Mouse (Mus musculus) adrenal gland, adult 2 months (tissue): ENCODE results near the gene Fate1. TPM values are rescaled to one million over a fixed set of nuclear protein-coding genes. Genes with fewer than 3 reads are reported as not detected.
"Not testable (repeated sequence)": the region's sequence is repeated elsewhere in the genome, so short reads cannot be mapped to it uniquely, and the experiment has no call there.

Experiments used
- DNase-seq: peaks from one replicate; pipeline ENCODE4 v3.0.0; 2021
- long read RNA-seq: library from polyadenylated mRNA; stranded (forward); transcript quantifications from one replicate; pipeline ENCODE4 v2.0.0, GENCODE M21; 2021
- polyA plus RNA-seq: library from polyadenylated mRNA; depleted of rRNA; stranded (reverse); fragments of >200 nt; gene quantifications from 2 replicates; pipeline ENCODE4 v1.2.3, GENCODE M21; 2012; rRNA removed
- total RNA-seq, 2 experiments: library from RNA; stranded (reverse); gene quantifications; 2 replicates each; pipeline ENCODE4 v1.2.3; 2021

The Fate1 gene
- total RNA-seq (not detected), polyA plus RNA-seq (0.21 TPM in 1 of 2 replicates, not detected in the other)
- long read RNA-seq, result 0 reads

DNA sequence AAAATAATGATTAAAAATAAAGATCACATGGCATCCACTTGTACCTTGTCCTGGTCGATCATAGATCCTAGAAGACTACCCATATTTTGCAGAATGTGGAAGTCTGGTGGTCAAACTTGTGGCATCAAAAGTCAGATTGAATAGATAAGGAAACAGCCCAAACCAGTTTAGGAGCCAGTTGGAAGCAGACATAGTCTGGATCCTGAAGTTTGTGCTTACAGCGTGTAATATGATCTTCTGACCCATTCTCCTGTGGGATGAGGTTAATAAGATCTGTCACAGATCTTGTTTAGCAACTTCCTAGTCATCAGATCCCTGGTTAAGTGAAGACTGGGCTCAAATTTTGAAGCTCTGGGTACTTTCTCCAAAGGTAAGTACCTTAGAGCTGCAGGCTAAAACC lies at the start of gene Fate1:
Gene Fate1 (plus strand): TSS at position 301 of the 400 bp plus-strand sequence.
- no peak for DNase-seq

- peak; percentile 36 for DNase-seq
Measured at GRCm38 (mm10) chrX:71946631-71947030, 26.2 kb upstream of the Fate1 start.

- DNase-seq, result no peak
Measured at GRCm38 (mm10) chrX:71958366-71958765, 14.4 kb upstream of the Fate1 start.

- peak; percentile 36 for DNase-seq
Measured at GRCm38 (mm10) chrX:71962073-71963051, 10.4 kb upstream of the Fate1 start, which contains the start of gene Prrg3. TSS of gene Prrg3 (plus strand) at chrX:71962624.

- DNase-seq, result no peak
Measured at GRCm38 (mm10) chrX:71963275-71963912, 9.4 kb upstream of the Fate1 start.

DNA sequence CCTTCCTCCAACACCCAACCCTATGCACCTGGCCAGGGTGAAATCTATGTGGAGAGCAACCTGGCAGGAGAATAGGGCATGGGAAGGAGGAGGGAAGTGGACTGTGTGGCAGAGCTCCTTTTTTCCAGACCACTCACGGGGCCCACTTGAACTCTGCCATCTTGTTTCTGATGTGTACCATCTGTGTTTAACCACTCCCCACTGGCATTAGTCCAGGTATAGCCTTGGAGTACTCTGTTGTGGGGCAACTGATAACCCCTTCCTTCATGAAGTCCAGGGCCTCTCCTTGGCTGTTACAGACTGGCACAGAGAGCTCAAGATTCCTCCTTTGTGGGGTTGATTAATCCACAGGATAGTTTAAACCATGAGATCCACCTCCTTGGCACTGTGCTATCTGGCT lies 4.6 kb upstream of the Fate1 start:
- DNase-seq, result no peak

DNA sequence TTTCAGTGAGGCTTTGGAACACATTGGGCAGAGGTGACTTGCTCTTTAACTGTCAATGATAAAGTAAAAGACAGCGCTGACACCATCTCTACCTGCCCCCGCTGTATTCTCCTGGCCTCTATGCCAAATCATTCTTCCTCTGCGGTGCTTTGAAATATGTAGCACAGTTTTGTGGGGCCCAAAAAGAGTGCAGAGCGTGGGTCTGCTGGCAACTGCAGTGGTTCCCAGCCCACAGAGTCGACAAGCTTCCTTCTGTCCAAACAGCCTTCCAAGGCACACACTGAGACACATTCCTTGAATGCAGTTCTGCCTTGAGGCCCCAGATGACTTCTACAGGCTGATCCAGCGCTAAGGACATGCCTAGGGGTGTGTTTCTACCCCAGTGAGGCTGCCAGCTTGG lies 4.0 kb upstream of the Fate1 start:
- DNase-seq, result no peak

GRCm38 (mm10) chrX:71971325-71971724 lies 1.5 kb upstream of the Fate1 start:
- DNase-seq, result no peak

GRCm38 (mm10) chrX:71977681-71978080 lies 4.9 kb downstream of the Fate1 start:
- not testable (repeated sequence) for DNase-seq

DNA sequence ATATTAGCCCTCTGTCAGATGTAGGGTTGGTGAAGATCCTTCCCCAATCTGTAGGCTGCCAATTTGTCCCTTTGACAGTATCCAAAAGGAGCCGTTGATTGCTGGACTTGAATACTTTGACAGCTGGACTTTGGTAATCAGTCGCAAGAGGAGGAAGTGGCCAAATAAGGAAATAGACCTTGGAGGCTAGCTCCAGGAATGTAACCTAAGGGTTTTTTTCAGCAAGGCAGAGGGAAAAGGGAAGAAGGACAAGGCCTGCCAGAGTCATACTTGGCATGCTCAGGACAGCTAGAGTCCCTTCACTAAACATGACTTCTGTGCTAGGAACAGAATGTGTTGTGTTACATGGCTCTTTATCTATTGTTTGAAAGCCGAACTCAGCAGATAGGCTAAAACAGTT lies 7.7 kb downstream of the Fate1 start:
- peak; percentile 27 for DNase-seq

DNA sequence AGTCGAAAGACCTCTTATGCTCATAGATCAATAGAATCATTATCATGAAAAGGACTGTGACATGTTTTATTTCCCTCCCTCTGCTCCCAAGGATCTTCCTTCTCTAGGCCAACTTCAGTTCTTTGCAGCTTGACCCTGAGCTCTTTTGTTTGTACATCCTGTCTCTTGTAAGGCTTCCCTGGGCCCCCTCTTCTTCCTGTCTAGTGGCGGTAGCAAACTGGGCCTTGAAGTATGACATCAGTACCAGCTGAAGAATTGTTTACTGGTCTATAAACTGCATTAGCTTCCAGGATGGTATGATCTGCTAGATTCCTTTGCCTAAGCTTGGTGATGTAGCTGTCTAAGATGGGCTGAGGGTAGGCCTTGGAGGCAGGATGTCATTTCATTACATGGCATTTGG lies 8.5 kb downstream of the Fate1 start:
- DNase-seq, result no peak

GRCm38 (mm10) chrX:71983205-71983604 lies 10.4 kb downstream of the Fate1 start:
- DNase-seq, result no peak

DNA sequence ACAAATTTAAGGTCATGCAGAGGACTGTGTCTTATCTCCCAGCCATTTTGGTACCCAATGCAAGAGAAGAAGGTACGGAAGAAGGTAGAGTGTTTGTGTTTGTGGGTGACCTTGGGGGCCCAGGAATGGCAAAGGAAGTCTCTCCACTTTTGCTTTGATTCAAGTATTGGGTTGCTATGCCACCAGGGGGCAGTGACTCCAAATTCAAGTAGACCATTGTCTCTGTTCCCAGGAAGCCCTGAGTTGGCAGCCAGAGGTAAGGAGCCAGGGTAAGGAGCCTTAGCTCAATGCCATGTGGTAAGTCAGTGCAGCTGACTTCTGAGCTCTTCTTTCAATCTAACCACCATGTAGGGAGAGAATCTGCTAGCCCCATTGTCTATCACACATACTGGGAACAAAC lies 11.0 kb downstream of the Fate1 start:
- no peak for DNase-seq

DNA sequence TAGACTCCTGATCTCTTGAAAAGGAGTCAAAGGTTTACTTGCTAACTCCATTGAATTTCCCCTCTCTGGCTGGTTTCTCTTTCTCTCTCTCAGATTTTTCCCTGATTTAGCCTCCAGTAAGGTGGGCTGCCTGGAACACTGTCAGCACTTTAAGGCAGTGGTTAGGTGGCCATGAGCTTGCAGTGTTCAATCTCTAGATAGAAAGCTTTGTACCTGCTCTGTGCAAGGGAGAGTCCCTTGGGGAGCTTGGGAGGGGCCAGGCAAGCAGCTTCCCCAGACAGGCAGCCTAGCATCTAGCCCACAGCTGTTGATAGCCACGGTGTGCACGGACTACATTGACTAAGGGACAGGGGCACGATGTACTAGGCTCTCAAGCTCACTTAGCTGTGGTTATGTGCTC lies 18.8 kb downstream of the Fate1 start, which contains the start of gene Cnga2:
Gene Cnga2 (plus strand): TSS at position 301 of the 400 bp plus-strand sequence.
- no peak for DNase-seq

DNA sequence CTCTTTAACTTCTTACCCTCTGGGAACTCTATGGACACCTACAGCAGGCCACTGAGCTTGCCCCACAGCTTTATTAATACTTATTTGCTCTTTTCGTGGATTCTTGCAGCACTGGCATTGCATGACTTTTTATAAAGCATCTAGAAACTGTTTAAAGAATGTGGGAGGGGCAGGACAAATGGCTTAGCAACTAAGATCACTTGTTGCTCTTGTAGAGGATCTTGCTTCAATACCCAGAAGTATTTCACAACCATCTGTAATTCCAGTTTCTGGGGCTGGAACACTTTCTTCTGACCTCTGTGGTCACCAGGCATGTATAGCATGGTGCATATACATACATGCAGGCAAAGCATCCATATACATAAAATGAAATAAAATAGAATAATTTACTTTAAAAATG lies 23.2 kb downstream of the Fate1 start:
- DNase-seq, result no peak

DNA sequence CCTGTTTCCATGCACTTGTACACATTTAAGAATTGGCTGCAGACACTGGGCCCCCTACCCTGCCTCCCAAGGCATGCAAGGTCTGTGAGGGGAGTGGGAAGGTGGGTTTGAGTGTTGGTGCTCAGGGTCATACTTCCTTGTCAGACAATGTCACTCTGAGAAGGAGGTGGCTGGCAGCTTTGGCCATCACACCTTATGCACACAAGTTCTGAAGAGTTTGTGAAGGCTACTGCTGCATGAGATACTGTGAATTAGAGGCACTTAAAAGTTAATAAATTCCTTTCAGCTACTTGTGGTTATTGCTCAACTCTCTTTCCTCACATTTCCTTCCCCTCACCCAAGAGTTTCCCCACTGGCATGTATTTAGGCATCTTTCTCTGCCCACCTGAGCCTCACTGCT lies 37.1 kb downstream of the Fate1 start:
- DNase-seq, result no peak

DNA sequence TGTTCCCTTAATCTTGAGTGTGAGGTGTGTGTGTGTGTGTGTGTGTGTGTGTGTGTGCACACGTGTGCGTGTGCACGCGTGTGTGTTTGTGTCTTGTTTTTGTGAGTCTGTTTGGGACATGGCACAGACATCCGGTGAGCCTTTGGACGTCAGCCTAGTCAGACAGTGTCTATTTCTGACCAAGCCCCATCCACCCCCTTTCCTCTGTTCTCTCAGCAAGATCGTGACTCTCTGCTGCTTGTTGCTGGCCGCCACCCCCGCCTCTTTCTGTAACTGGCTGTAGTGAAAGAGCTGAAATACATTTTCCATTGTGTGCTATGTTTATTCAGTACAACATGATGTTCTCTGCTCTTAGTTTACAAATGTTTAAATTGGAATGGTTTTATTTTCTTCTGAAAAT lies 39.5 kb downstream of the Fate1 start:
- no peak for DNase-seq

DNA sequence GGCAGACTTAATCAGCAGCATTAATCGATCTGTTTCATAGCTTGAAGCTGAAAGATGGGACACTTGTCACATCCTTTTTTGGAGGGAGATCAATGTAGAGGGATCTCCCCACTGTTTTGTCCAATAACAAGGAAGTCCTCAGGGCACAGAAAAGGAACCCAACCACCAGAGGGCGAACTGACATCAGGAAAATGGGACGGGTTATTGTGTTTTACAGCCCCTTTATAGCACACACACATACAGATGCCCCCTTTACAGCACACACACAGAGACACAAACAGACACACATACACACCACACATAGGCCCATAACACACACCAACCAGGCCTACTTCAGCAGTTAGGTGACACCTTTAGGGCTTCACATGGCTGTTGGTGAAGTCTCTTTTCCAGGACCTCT lies 40.0 kb downstream of the Fate1 start:
- peak; percentile 23 for DNase-seq

GRCm38 (mm10) chrX:72022241-72022640 lies 49.5 kb downstream of the Fate1 start:
- DNase-seq, result no peak

GRCm38 (mm10) chrX:72022750-72023398 lies 50.1 kb downstream of the Fate1 start:
- no peak for DNase-seq

DNA sequence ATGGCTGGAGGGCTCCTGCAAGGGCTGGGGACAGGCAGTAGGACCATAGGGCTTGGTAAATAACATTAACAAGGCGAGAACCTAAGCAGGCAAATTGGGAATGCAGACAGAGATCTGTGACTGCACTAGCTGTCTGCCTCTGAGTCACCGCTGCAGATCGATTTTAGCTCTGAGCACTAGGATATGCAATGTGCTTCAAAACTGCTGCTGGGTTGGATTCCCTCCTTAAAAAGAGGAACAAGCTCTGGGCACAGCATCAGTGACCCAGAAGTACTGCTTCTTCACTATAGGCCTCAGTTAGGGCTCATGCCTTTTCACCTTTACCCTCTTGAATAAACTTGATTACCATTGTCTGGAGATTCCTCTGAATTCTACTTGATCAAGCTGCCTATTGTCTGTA lies 50.8 kb downstream of the Fate1 start:
- DNase-seq, result no peak
